Mouse (Mus musculus) erythroblast, embryonic 14.5 days (primary cell): ENCODE measurements at regions not wholly inside any gene's neighbourhood (a gene's known extent, or its start where the extent isn't known, plus 50 kb on each side); places are given as distances from the start of the nearest gene placed in this dataset.

Source experiments
- GATA1 ChIP-seq: IDR thresholded peaks from 2 replicates; pipeline ENCODE4 v1.6.1; 2012; ENCODE audit warnings: low read length, inconsistent platforms, mixed read lengths
- TAL1 ChIP-seq: IDR thresholded peaks from 3 replicates; pipeline ENCODE4 v1.6.1; 2012; ENCODE audit warnings: low read length, inconsistent platforms, mixed read lengths

GRCm38 (mm10) chr14:102190786-102191185 is 461.0 kb downstream of the Lmo7 start:
- TF ChIP-seq GATA1: no peak
- TF ChIP-seq TAL1: no peak
